Mouse (Mus musculus) lung, postnatal 0 days (tissue): ENCODE results near the gene Rep15.

ENCODE experiments used
- CTCF ChIP-seq: IDR thresholded peaks from 2 replicates; pipeline ENCODE4 v1.5.1; 2016; ENCODE audit warnings: antibody characterized with exemption, mild to moderate bottlenecking
- EP300 ChIP-seq: IDR thresholded peaks from 2 replicates; pipeline ENCODE4 v1.6.1; 2016; ENCODE audit warnings: antibody characterized with exemption, mild to moderate bottlenecking, control low read depth

DNA sequence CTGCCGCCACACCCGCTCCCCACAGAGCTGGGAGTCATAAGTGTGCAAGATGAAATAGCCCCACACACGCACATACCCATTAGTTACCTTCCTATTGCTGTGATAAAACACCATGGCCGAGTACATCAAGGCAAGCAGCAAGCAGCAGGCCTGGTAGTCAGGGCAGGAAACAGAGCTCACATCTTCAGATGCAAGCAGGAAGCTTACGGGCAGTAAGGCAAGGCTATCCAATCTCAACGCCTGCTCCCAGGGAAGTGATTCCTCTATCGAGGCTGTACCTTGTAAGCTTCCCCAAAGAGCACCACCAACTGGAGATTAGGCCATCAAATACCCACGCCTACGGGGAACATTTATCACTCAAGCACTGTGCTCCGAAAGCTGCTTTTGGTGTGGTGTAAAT, 47.5 kb downstream of the Rep15 start:
- TF ChIP-seq EP300 (no peak), CTCF (no peak)
